Mouse (Mus musculus): ENCODE data around the gene Smim7. TPM values are rescaled to one million over a fixed set of nuclear protein-coding genes. Genes with fewer than 3 reads are reported as not detected.

Smim7 gene
- total RNA-seq, 4 experiments from 2014 or later, result 129 to 150 (median 136) TPM

GRCm38 (mm10) chr8:72547122-72547801 is 23.6 kb downstream of the Smim7 start:
- no peak for DNase-seq

DNA sequence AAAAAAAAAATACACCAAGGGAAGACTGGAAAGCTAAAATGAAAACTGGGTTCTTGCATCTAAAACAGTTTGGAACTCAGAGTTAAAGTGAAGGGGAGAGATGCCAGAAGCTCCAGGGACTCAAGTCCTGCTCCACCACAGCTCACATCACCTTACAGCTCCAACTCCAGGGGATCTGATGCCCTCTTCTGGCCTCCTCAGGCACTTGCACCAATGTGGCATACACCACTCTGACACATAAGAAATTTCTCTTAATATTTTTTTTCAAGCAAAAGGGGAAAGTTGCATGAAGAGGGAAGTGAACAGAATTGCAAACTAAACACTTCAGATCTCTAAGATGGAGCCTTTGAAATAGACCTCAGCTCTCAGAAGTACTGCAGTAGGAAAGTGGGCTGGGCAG is 31.7 kb downstream of the Smim7 start:
- DNase-seq, result no peak

DNA sequence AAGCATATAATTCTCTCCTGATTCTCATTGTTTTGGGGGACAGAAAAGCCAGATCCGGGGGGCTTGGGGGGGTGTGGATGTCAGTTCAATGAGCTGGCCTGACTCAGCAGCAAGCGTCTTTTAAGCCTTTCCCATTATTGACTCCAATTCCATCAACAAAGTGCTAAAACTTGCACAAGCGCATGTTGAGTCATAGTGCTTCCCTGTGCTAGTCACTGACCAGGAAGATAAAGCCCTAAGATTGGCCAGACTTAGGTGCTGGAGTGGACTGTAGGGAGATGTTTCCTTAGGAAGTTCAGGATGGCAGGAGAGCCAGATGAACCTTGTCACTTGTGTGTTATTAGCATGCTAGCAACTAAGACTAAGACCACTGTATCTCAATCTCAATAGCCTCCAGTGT is 36.0 kb downstream of the Smim7 start:
- DNase-seq, result no peak

DNA sequence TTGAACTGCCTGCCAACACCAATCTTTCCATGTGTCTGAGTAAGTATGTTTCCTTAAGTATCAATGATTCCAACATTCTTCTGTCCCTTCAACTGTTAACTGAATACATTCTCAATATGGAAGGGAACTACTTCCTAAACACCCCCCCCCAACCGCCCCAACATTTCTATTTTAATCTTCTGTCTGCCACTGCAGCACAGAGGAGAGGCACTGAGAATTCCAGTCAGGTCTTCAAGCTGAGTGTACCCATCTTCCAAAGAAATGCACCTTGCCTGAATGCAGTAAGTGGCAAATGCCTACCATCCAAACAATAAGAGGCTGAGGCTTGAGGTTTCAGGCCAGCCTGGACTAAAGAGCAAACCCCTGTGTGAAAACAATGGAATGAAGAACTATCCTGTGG is 38.8 kb downstream of the Smim7 start:
- no peak for DNase-seq

DNA sequence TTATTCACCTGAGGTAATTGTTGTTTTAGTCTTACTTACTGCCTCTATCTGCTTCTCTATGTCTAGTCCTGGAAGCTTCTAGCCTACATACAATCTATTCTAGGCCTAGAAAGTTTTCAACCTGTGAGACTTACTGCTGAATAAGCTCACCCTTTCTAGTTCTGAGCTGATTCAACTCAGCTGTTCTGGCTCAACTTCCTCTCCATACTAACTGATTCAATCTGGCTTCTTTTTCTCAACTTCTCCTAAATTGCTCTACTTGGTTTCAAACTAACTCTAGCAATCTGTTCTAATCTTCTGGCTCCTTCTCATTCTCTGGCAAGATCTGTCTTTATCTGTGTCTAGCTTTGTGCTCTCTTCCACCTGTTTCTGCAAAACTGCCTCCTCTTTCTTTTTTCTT is 49.0 kb downstream of the Smim7 start:
- no peak for DNase-seq

GRCm38 (mm10) chr8:72517421-72517988 is 53.4 kb downstream of the Smim7 start:
- no peak for DNase-seq

Small RNAs within 50 kb of the gene (microRNA-seq; reads per million reads assigned to microRNA genes)
- 0 reads per million in 2 experiments for gene Gm28019

Other genes with a start within 250 kb of the Smim7 start
- 10 to 100 TPM; 43.8 to 80.2 (median 57.1) TPM for gene Eps15l1, start 149.6 kb downstream of the Smim7 start, total RNA-seq (2022)
- gene Calr3, start 127.2 kb downstream of the Smim7 start, total RNA-seq (2022), result 1 to 10 TPM; 3.0 to 3.8 (median 3.6) TPM
- 10 to 100 TPM in 2 of 4 experiments, 1 to 10 TPM in 2; 7.5 to 10.9 (median 9.4) TPM for gene 1700030K09Rik, start 127.2 kb downstream of the Smim7 start, total RNA-seq (2022)
- gene Cherp, start 95.9 kb downstream of the Smim7 start, total RNA-seq (2022), result 10 to 100 TPM; 54.8 to 84.1 (median 67.7) TPM
- 10 to 100 TPM; 31.1 to 40.8 (median 35.2) TPM for gene Slc35e1, start 78.5 kb downstream of the Smim7 start, total RNA-seq (2022)
- gene Med26, start 22.8 kb downstream of the Smim7 start, total RNA-seq (2022), result 1 to 10 TPM; 8.4 to 9.7 (median 9.2) TPM
- 10 to 100 TPM in 2 of 4 experiments, 1 to 10 TPM in 2; 8.6 to 12.5 (median 9.9) TPM for gene Tmem38a, start 967 bp upstream of the Smim7 start, total RNA-seq (2022)
- under 1 TPM; 0.24 to 0.73 (median 0.46) TPM for gene Nwd1, start 75.6 kb upstream of the Smim7 start, total RNA-seq (2022)
- gene Sin3b, start 152.2 kb upstream of the Smim7 start, total RNA-seq (2022), result 100 to 1,000 TPM; 123 to 288 (median 207) TPM
- gene F2rl3, start 190.8 kb upstream of the Smim7 start, total RNA-seq (2022), result 1 to 10 TPM in 3 of 4 experiments, under 1 TPM in 1; 0.84 to 2.8 (median 2.1) TPM